Mouse (Mus musculus) ES-E14 (cell line): ENCODE measurements around the gene Myo1d.

Source experiments
- CHD2 ChIP-seq: IDR thresholded peaks from 2 replicates; pipeline ENCODE4 v1.6.1; 2014; ENCODE audit warnings: mild to moderate bottlenecking, low read depth, low read length, inconsistent platforms
- HCFC1 ChIP-seq: IDR thresholded peaks from 2 replicates; pipeline ENCODE4 v1.6.1; 2012; ENCODE audit warnings: low read length, inconsistent platforms, borderline replicate concordance; ENCODE audit not compliant: insufficient read depth

- TF ChIP-seq CHD2: no peak
- no peak for TF ChIP-seq HCFC1
These were observed 45.1 kb downstream of the Myo1d start for GRCm38 (mm10) chr11:80734771-80735170.
